Mouse (Mus musculus) natural killer cell, adult 2 months (primary cell): ENCODE measurements around the gene Mrps9.
"Not testable (repeated sequence)": the region's sequence is repeated elsewhere in the genome, so short reads cannot be mapped to it uniquely, and the experiment has no call there.

Experiments
- DNase-seq, 2 experiments: peaks; one replicate each; pipeline ENCODE4 v3.0.0; 2022; ENCODE audit warnings: low spot score in 2 of 2

Gene Mrps9

GRCm38 (mm10) chr1:42850663-42851397 lies at the start of gene Mrps9:
Gene Mrps9, plus strand, starts transcription at chr1:42851233.
- peak; percentile 97 to 98 for DNase-seq

- no peak for DNase-seq
Observed at GRCm38 (mm10) chr1:42813301-42813845, 37.7 kb upstream of the Mrps9 start.

- DNase-seq: no peak
Observed at GRCm38 (mm10) chr1:42814798-42815619, 36.0 kb upstream of the Mrps9 start.

- DNase-seq: no peak
Observed at GRCm38 (mm10) chr1:42851398-42851767, 350 bp downstream of the Mrps9 start.

GRCm38 (mm10) chr1:42851810-42852209 lies 777 bp downstream of the Mrps9 start:
- DNase-seq: no peak

- DNase-seq: no peak
Observed at GRCm38 (mm10) chr1:42864719-42865250, 13.8 kb downstream of the Mrps9 start.

- no peak for DNase-seq
Observed at GRCm38 (mm10) chr1:42865336-42865939, 14.4 kb downstream of the Mrps9 start.

- no peak for DNase-seq
Observed at GRCm38 (mm10) chr1:42865986-42866385, 15.0 kb downstream of the Mrps9 start.

- no peak for DNase-seq
Observed at GRCm38 (mm10) chr1:42867188-42867587, 16.2 kb downstream of the Mrps9 start.

- no peak for DNase-seq
Observed at GRCm38 (mm10) chr1:42874174-42874573, 23.1 kb downstream of the Mrps9 start.

- no peak for DNase-seq
Observed at GRCm38 (mm10) chr1:42875271-42875670, 24.2 kb downstream of the Mrps9 start.

GRCm38 (mm10) chr1:42876463-42877093 lies 25.5 kb downstream of the Mrps9 start:
- no peak for DNase-seq

- no peak for DNase-seq
Observed at GRCm38 (mm10) chr1:42877264-42877663, 26.2 kb downstream of the Mrps9 start.

- DNase-seq: no peak
Observed at GRCm38 (mm10) chr1:42878851-42879250, 27.8 kb downstream of the Mrps9 start.

GRCm38 (mm10) chr1:42882258-42882657 lies 31.2 kb downstream of the Mrps9 start:
- DNase-seq: no peak

GRCm38 (mm10) chr1:42883418-42883817 lies 32.4 kb downstream of the Mrps9 start:
- not testable (repeated sequence) for DNase-seq

- DNase-seq: no peak
Observed at GRCm38 (mm10) chr1:42887835-42888234, 36.8 kb downstream of the Mrps9 start.

GRCm38 (mm10) chr1:42888541-42889349 lies 37.7 kb downstream of the Mrps9 start:
- DNase-seq: no peak

GRCm38 (mm10) chr1:42889421-42889887 lies 38.4 kb downstream of the Mrps9 start:
- no peak for DNase-seq

- DNase-seq: no peak
Observed at GRCm38 (mm10) chr1:42894695-42895094, 43.7 kb downstream of the Mrps9 start.

- DNase-seq: no peak
Observed at GRCm38 (mm10) chr1:42905148-42905547, 54.1 kb downstream of the Mrps9 start.
